Mouse (Mus musculus) left cerebral cortex, adult 9 months (tissue): ENCODE results near the gene Olfr103.

Experiments
- DNase-seq, 2 experiments: peaks; one replicate each; pipeline ENCODE4 v3.0.0; 2022; ENCODE audit warnings: low spot score in 2 of 2

The Olfr103 gene

GRCm38 (mm10) chr17:37339598-37339997 lies at the start of gene Olfr103:
Gene Olfr103 (minus strand): TSS chr17:37339698.
- no peak for DNase-seq

GRCm38 (mm10) chr17:37378733-37379132 lies 39.2 kb upstream of the Olfr103 start, which contains the start of gene Olfr105-ps:
Gene Olfr105-ps (plus strand): TSS chr17:37379033.
- no peak for DNase-seq

GRCm38 (mm10) chr17:37359282-37359681 lies 19.8 kb upstream of the Olfr103 start, which contains the start of gene Olfr104-ps:
Gene Olfr104-ps (plus strand): TSS chr17:37359582.
- DNase-seq: no peak

GRCm38 (mm10) chr17:37316954-37317353 lies 22.5 kb downstream of the Olfr103 start, which contains the start of gene Olfr102:
Gene Olfr102 (minus strand): TSS chr17:37317054.
- no peak for DNase-seq

- DNase-seq: no peak
Measured at GRCm38 (mm10) chr17:37310146-37310699, 29.3 kb downstream of the Olfr103 start.

- peak in 1 of 2 experiments; percentile 9 for DNase-seq
Measured at GRCm38 (mm10) chr17:37308483-37308882, 31.0 kb downstream of the Olfr103 start.

GRCm38 (mm10) chr17:37304213-37304612 lies 35.3 kb downstream of the Olfr103 start, which contains the start of gene Olfr101:
Gene Olfr101 (minus strand): TSS chr17:37304313.
- DNase-seq: no peak
